Mouse (Mus musculus) kidney, embryonic 14.5 days (tissue): ENCODE measurements around the gene Olfr1185-ps1. TPM values are rescaled to one million over a fixed set of nuclear protein-coding genes. Genes with fewer than 3 reads are reported as not detected.
"Not testable (repeated sequence)": the region's sequence is repeated elsewhere in the genome, so short reads cannot be mapped to it uniquely, and the experiment has no call there.

Experiments
- ATAC-seq: fragments of 200-750 bp; cut with Nextera tagmentation; 2 replicates; pipeline ENCODE4 v1.8.0; 2017; ENCODE audit warnings: moderate number of reproducible peaks, mild to moderate bottlenecking, moderate TSS enrichment, moderate library complexity; ENCODE audit not compliant: low FRiP score, low TSS enrichment
- H3K27ac ChIP-seq: fragments of 300-500 bp; sonication (generic); 2 replicates; pipeline ENCODE4 v1.5.1; 2014; ENCODE audit warnings: low read depth, mild to moderate bottlenecking, low read length, moderate library complexity, mixed read lengths
- H3K27me3 ChIP-seq: fragments of 300-500 bp; sonication (generic); 2 replicates; pipeline ENCODE4 v1.6.1; 2014; ENCODE audit warnings: mild to moderate bottlenecking, low read length; ENCODE audit not compliant: control insufficient read depth, insufficient read depth
- H3K36me3 ChIP-seq: fragments of 300-500 bp; sonication (generic); 2 replicates; pipeline ENCODE4 v1.6.1; 2014; ENCODE audit warnings: low read length, mixed read lengths; ENCODE audit not compliant: control insufficient read depth, insufficient read depth
- H3K4me1 ChIP-seq: fragments of 300-500 bp; sonication (generic); 2 replicates; pipeline ENCODE4 v1.6.1; 2014; ENCODE audit warnings: low read length, mixed read lengths; ENCODE audit not compliant: control insufficient read depth, insufficient read depth
- H3K4me2 ChIP-seq: fragments of 300-500 bp; sonication (generic); replicated peaks from 2 replicates; pipeline ENCODE4 v1.6.1; 2014; ENCODE audit warnings: low read depth, mild to moderate bottlenecking, low read length
- H3K4me3 ChIP-seq: fragments of 300-500 bp; sonication (generic); 2 replicates; pipeline ENCODE4 v1.5.1; 2014; ENCODE audit warnings: mild to moderate bottlenecking, low read length
- H3K9ac ChIP-seq: fragments of 300-500 bp; sonication (generic); 2 replicates; pipeline ENCODE4 v1.6.1; 2014; ENCODE audit warnings: low read depth, mild to moderate bottlenecking, low read length, moderate library complexity
- H3K9me3 ChIP-seq: fragments of 300-500 bp; sonication (generic); 2 replicates; pipeline ENCODE4 v1.6.1; 2016; ENCODE audit warnings: low read length; ENCODE audit not compliant: control insufficient read depth
- WGBS: fragments of 180-500 bp; shearing (Covaris S2); extraction: QIAGEN DNeasy Blood & Tissue Kit; methylation state at CpG from one replicate; pipeline ENCODE4 v1.1.7; 2014; 5-methylcytosine and 5-hydroxymethylcytosine counted together
- polyA plus RNA-seq: library from polyadenylated mRNA; unstranded; fragments of >200 nt; fragmentation: Nextera tagmentation; extraction: Ambion mirVana; gene quantifications from 2 replicates; pipeline ENCODE4 v1.2.1, GENCODE M21; 2014

Gene Olfr1185-ps1
- not detected in 2 replicates for polyA plus RNA-seq

GRCm38 (mm10) chr2:88493020-88493419 lies at the start of gene Olfr1185-ps1:
Gene Olfr1185-ps1 (plus strand): TSS chr2:88493320.
- ATAC-seq: no peak
- Histone ChIP-seq H3K9me3 (no peaks in the 10 kb centered on the region), H3K27ac (no peak within 1 kb of the TSS), H3K4me2 (no peak within 1 kb of the TSS), H3K4me3 (no peak within 1 kb of the TSS), H3K9ac (no peak within 1 kb of the TSS), H3K27me3 (no peaks in the 10 kb centered on the region), H3K4me1 (no peaks in the 10 kb centered on the region), H3K36me3 (no peaks in the 10 kb centered on the region)
- WGBS: 78% methylated on average over 2 of the region's 2 CpGs

- 87% methylated on average over 1 of the region's 1 CpGs for WGBS
- Histone ChIP-seq H3K27ac (no peak within 1 kb of the TSS), H3K4me1 (no peaks in the 10 kb centered on the region), H3K9me3 (no peaks in the 10 kb centered on the region), H3K36me3 (no peaks in the 10 kb centered on the region), H3K4me3 (no peak within 1 kb of the TSS), H3K4me2 (no peak within 1 kb of the TSS), H3K9ac (no peak within 1 kb of the TSS), H3K27me3 (no peaks in the 10 kb centered on the region)
- ATAC-seq: no peak
Observed at GRCm38 (mm10) chr2:88449031-88449430, 44.1 kb upstream of the Olfr1185-ps1 start, which contains the start of gene Gm13757. Gene Gm13757 (minus strand): TSS chr2:88449131.

GRCm38 (mm10) chr2:88454567-88454966 lies 38.6 kb upstream of the Olfr1185-ps1 start, which contains the start of gene Olfr1183:
Gene Olfr1183 (plus strand): TSS chr2:88454867.
- not testable (repeated sequence) for ATAC-seq, H3K9me3 ChIP-seq, H3K4me2 ChIP-seq, H3K4me1 ChIP-seq, H3K27ac ChIP-seq, H3K4me3 ChIP-seq, H3K27me3 ChIP-seq, H3K36me3 ChIP-seq, H3K9ac ChIP-seq
- 69% methylated on average over 1 of the region's 1 CpGs for WGBS

GRCm38 (mm10) chr2:88483298-88483697 lies 9.8 kb upstream of the Olfr1185-ps1 start, which contains the start of gene Olfr1184:
Gene Olfr1184 (plus strand): TSS chr2:88483598.
- Histone ChIP-seq H3K4me3 (no peak within 1 kb of the TSS), H3K4me1 (no peaks in the 10 kb centered on the region), H3K4me2 (no peak within 1 kb of the TSS), H3K27ac (no peak within 1 kb of the TSS), H3K27me3 (no peaks in the 10 kb centered on the region), H3K36me3 (no peaks in the 10 kb centered on the region), H3K9ac (no peak within 1 kb of the TSS), H3K9me3 (no peaks in the 10 kb centered on the region)
- WGBS: 94% methylated on average over 2 of the region's 2 CpGs
- ATAC-seq: no peak

GRCm38 (mm10) chr2:88518251-88518650 lies 25.1 kb downstream of the Olfr1185-ps1 start, which contains the start of gene Olfr1186:
Gene Olfr1186 (plus strand): TSS chr2:88518551.
- Histone ChIP-seq H3K9ac (no peak within 1 kb of the TSS), H3K36me3 (no peaks in the 10 kb centered on the region), H3K27ac (no peak within 1 kb of the TSS), H3K4me2 (no peak within 1 kb of the TSS), H3K4me3 (no peak within 1 kb of the TSS), H3K4me1 (no peaks in the 10 kb centered on the region), H3K27me3 (no peaks in the 10 kb centered on the region), H3K9me3 (no peaks in the 10 kb centered on the region)
- no peak for ATAC-seq
- 80% methylated on average over 2 of the region's 2 CpGs for WGBS

DNA sequence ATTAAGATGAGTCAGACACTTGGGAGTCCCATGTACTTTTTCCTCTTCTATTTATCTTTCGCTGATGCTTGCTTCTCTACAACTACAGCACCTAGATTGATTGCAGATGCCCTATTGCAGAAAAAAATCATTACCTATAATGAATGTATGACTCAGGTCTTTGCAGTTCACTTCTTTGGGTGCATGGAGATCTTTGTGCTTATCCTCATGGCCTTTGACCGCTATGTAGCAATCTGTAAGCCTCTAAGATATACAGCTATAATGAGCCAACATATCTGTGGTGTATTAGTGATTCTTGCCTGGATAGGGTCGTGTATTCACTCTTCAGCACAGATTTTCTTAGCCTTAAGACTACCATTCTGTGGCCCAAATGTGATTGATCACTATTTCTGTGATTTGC lies 32.6 kb downstream of the Olfr1185-ps1 start:
- 72% methylated on average over 3 of the region's 3 CpGs for WGBS
- Histone ChIP-seq H3K4me1 (no peaks in the 10 kb centered on the region), H3K4me2 (no peak overlapping the region), H3K36me3 (no peaks in the 10 kb centered on the region), H3K27me3 (no peaks in the 10 kb centered on the region), H3K9ac (no peak overlapping the region), H3K9me3 (no peaks in the 10 kb centered on the region), H3K27ac (no peak overlapping the region), H3K4me3 (no peak overlapping the region)
- ATAC-seq: no peak

Other genes starting within 250 kb of the Olfr1185-ps1 start
- gene Olfr1173, start 213.4 kb upstream of the Olfr1185-ps1 start, polyA plus RNA-seq: not detected in 2 replicates
- gene Olfr1174-ps, start 178.2 kb upstream of the Olfr1185-ps1 start, polyA plus RNA-seq: not detected in 2 replicates
- not detected in 2 replicates for gene Olfr1175-ps, start 166.1 kb upstream of the Olfr1185-ps1 start, polyA plus RNA-seq
- gene Olfr1176, start 156.6 kb upstream of the Olfr1185-ps1 start, polyA plus RNA-seq: not detected in 2 replicates
- gene Olfr1177-ps, start 146.8 kb upstream of the Olfr1185-ps1 start, polyA plus RNA-seq: not detected in 2 replicates
- gene Olfr1178, start 106.3 kb upstream of the Olfr1185-ps1 start, polyA plus RNA-seq: not detected in 2 replicates
- gene Olfr1179, start 86.9 kb upstream of the Olfr1185-ps1 start, polyA plus RNA-seq: not detected in 2 replicates
- not detected in 2 replicates for gene Olfr1180, start 74.2 kb upstream of the Olfr1185-ps1 start, polyA plus RNA-seq
- not detected in 2 replicates for gene Olfr1181, start 67.1 kb upstream of the Olfr1185-ps1 start, polyA plus RNA-seq
- not detected in 2 replicates for gene Gm13757, start 44.2 kb upstream of the Olfr1185-ps1 start, polyA plus RNA-seq
- gene Olfr1183, start 38.5 kb upstream of the Olfr1185-ps1 start, polyA plus RNA-seq: not detected in 2 replicates
- not detected in 2 replicates for gene Olfr1184, start 9.7 kb upstream of the Olfr1185-ps1 start, polyA plus RNA-seq
- not detected in 2 replicates for gene Olfr1186, start 25.2 kb downstream of the Olfr1185-ps1 start, polyA plus RNA-seq
- gene Olfr1188, start 63.6 kb downstream of the Olfr1185-ps1 start, polyA plus RNA-seq: not detected in 2 replicates
- not detected in 2 replicates for gene Olfr1189, start 93.1 kb downstream of the Olfr1185-ps1 start, polyA plus RNA-seq
- 0.03 TPM in 1 of 2 replicates, not detected in the other for gene Olfr1191-ps1, start 147.2 kb downstream of the Olfr1185-ps1 start, polyA plus RNA-seq
- not detected in 2 replicates for gene Olfr1192-ps1, start 155.2 kb downstream of the Olfr1185-ps1 start, polyA plus RNA-seq
- not detected in 2 replicates for gene Olfr1193, start 182.3 kb downstream of the Olfr1185-ps1 start, polyA plus RNA-seq
- gene Olfr1195, start 195.9 kb downstream of the Olfr1185-ps1 start, polyA plus RNA-seq: not detected in 2 replicates
- gene Olfr1196, start 211.3 kb downstream of the Olfr1185-ps1 start, polyA plus RNA-seq: not detected in 2 replicates
- gene Olfr1197, start 239.0 kb downstream of the Olfr1185-ps1 start, polyA plus RNA-seq: not detected in 2 replicates